ENCODE assay signal across 45 mouse cellular contexts in genomic region chr16:32829104-32829503, GRCm38 (mm10). TPM values are rescaled to one million over a fixed set of nuclear protein-coding genes. Genes with fewer than 3 reads are reported as not detected.
"Had no signal": no experiment of that assay in that cellular context is flagged by ENCODE, and none has a peak within 500 bp of the region (broad histone marks: within the 10 kb centered on the region; RNA-seq: fewer than 3 reads in every experiment).

No protein-coding gene starts in this region.

- H3K9ac ChIP-seq: limb, embryonic 12.5 days; limb, embryonic 13.5 days; limb, embryonic 15.5 days; liver, embryonic 12.5 days; liver, embryonic 13.5 days; liver, embryonic 14.5 days; liver, embryonic 15.5 days; liver, postnatal 0 days; lung, embryonic 14.5 days; lung, embryonic 15.5 days; midbrain, embryonic 12.5 days; midbrain, embryonic 13.5 days; midbrain, embryonic 15.5 days; neural tube, embryonic 12.5 days had no signal

- DNase-seq: left cerebral cortex, postnatal 4 days; liver; liver, embryonic 13.5 days; liver, postnatal 0 days; lung, adult 18-20 months; lung, adult 2 months; lung, embryonic 14.5 days; lung, postnatal 10 days; lung, postnatal 14 days; lung, postnatal 36 days; lung, postnatal 4 days; midbrain, embryonic 14.5 days had no signal

- H3K4me3 ChIP-seq: limb, embryonic 10.5 days; limb, embryonic 12.5 days; limb, embryonic 13.5 days; limb, embryonic 15.5 days; liver, embryonic 12.5 days; liver, embryonic 13.5 days; liver, embryonic 15.5 days; lung, embryonic 15.5 days; megakaryocyte, embryonic 14.5 days; midbrain, embryonic 10.5 days; midbrain, embryonic 12.5 days; midbrain, embryonic 13.5 days; midbrain, embryonic 15.5 days; myocyte; neural tube, embryonic 12.5 days had no signal

- H3K4me1 ChIP-seq: limb, embryonic 12.5 days; limb, embryonic 13.5 days; limb, embryonic 15.5 days; liver, embryonic 12.5 days; liver, embryonic 13.5 days; liver, embryonic 15.5 days; lung, embryonic 15.5 days; midbrain, embryonic 10.5 days; midbrain, embryonic 12.5 days; midbrain, embryonic 13.5 days; midbrain, embryonic 15.5 days; neural tube, embryonic 12.5 days had no signal

- H3K27me3 ChIP-seq: limb, embryonic 12.5 days; limb, embryonic 13.5 days; limb, embryonic 15.5 days; liver, embryonic 12.5 days; liver, embryonic 13.5 days; liver, embryonic 15.5 days; lung, embryonic 15.5 days; megakaryocyte, embryonic 14.5 days; midbrain, embryonic 12.5 days; midbrain, embryonic 13.5 days; midbrain, embryonic 15.5 days; neural tube, embryonic 12.5 days had no signal

- H3K9me3 ChIP-seq: limb, embryonic 10.5 days; limb, embryonic 12.5 days; limb, embryonic 13.5 days; limb, embryonic 15.5 days; liver, embryonic 12.5 days; liver, embryonic 13.5 days; liver, embryonic 15.5 days; lung, embryonic 15.5 days; megakaryocyte, embryonic 14.5 days; midbrain, embryonic 10.5 days; midbrain, embryonic 12.5 days; midbrain, embryonic 13.5 days; midbrain, embryonic 15.5 days; neural tube, embryonic 12.5 days had no signal

- H3K27ac ChIP-seq: limb, embryonic 12.5 days; limb, embryonic 13.5 days; limb, embryonic 15.5 days; liver, embryonic 12.5 days; liver, embryonic 13.5 days; liver, embryonic 14.5 days; liver, embryonic 15.5 days; lung, embryonic 15.5 days; macrophage; midbrain, embryonic 12.5 days; midbrain, embryonic 13.5 days; midbrain, embryonic 15.5 days; neural tube, embryonic 12.5 days had no signal

RNA-seq across cellular contexts. Expression of gene Smbd1, which starts 18.8 kb away (rescaled TPM):
- total RNA-seq: left cerebral cortex, postnatal 10 days; left cerebral cortex, postnatal 14 days; left cerebral cortex, postnatal 25 days; left cerebral cortex, postnatal 36 days; left cerebral cortex, postnatal 4 days; liver, adult 2 months; megakaryocyte progenitor cell, adult 5-6 weeks; megakaryocyte, adult 5-6 weeks; megakaryocyte-erythroid progenitor cell, adult 5-6 weeks; midbrain, postnatal 0 days; monocyte, adult 5-6 weeks had no signal
- polyA plus RNA-seq: limb, embryonic 10.5 days; limb, embryonic 11.5 days; limb, embryonic 12.5 days; limb, embryonic 13.5 days; limb, embryonic 14.5 days; limb, embryonic 15.5 days; liver, adult 2 months; liver, embryonic 11.5 days; liver, embryonic 12.5 days; liver, embryonic 13.5 days; liver, embryonic 15.5 days; liver, embryonic 16.5 days; liver, postnatal 0 days; lung, embryonic 14.5 days; lung, embryonic 15.5 days; macrophage; midbrain, embryonic 10.5 days; midbrain, embryonic 11.5 days; midbrain, embryonic 12.5 days; midbrain, embryonic 13.5 days; midbrain, embryonic 14.5 days; midbrain, embryonic 15.5 days; midbrain, embryonic 16.5 days; midbrain, postnatal 0 days; myocyte; neural tube, embryonic 11.5 days; neural tube, embryonic 12.5 days had no signal

RNA-seq across cellular contexts. Expression of gene Muc20, which starts 31.9 kb away (rescaled TPM):
- total RNA-seq: left cerebral cortex, postnatal 10 days; left cerebral cortex, postnatal 14 days; left cerebral cortex, postnatal 25 days; left cerebral cortex, postnatal 36 days; left cerebral cortex, postnatal 4 days; liver, adult 2 months; megakaryocyte progenitor cell, adult 5-6 weeks; megakaryocyte-erythroid progenitor cell, adult 5-6 weeks; monocyte, adult 5-6 weeks had no signal
- polyA plus RNA-seq: limb, embryonic 10.5 days; limb, embryonic 11.5 days; limb, embryonic 12.5 days; limb, embryonic 13.5 days; limb, embryonic 15.5 days; liver, adult 2 months; liver, embryonic 11.5 days; liver, embryonic 12.5 days; liver, embryonic 16.5 days; liver, postnatal 0 days; lung, embryonic 14.5 days; macrophage; midbrain, embryonic 10.5 days; midbrain, embryonic 11.5 days; midbrain, embryonic 12.5 days; midbrain, embryonic 13.5 days; midbrain, embryonic 14.5 days; midbrain, embryonic 15.5 days; midbrain, embryonic 16.5 days; midbrain, postnatal 0 days; neural tube, embryonic 11.5 days; neural tube, embryonic 12.5 days had no signal
